Mouse (Mus musculus) cerebellum, postnatal 10 days (tissue): ENCODE measurements around the gene Gm10722.
"Not testable (repeated sequence)": the region's sequence is repeated elsewhere in the genome, so short reads cannot be mapped to it uniquely, and the experiment has no call there.

Experiments
- DNase-seq, 2 experiments: peaks; one replicate each; pipeline ENCODE4 v3.0.0; 2021; ENCODE audit warnings: mixed read lengths in 2 of 2

Gene Gm10722

DNA sequence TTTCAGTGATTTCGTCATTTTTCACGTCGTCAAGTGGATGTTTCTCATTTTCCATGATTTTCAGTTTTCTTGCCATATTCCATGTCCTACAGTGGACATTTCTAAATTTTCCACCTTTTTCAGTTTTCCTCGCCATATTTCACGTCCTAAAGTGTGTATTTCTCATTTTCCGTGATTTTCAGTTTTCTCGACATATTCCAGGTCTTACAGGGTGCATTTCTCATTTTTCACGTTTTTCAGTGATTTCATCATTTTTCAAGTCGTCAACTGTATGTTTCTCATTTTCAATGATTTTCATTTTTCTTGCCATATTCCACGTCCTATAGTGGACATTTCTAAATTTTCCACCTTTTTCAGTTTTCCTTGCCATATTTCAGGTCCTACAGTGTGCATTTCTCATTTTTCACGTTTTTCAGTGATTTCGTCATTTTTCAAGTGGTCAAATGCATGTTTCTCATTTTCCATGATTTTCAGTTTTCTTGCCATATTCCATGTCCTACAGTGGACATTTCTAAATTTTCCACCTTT is at the start of gene Gm10722:
TSS of gene Gm10722 (plus strand) at position 478 of the 528 bp plus-strand sequence.
- peak in 1 of 2 experiments; percentile 29 for DNase-seq

DNA sequence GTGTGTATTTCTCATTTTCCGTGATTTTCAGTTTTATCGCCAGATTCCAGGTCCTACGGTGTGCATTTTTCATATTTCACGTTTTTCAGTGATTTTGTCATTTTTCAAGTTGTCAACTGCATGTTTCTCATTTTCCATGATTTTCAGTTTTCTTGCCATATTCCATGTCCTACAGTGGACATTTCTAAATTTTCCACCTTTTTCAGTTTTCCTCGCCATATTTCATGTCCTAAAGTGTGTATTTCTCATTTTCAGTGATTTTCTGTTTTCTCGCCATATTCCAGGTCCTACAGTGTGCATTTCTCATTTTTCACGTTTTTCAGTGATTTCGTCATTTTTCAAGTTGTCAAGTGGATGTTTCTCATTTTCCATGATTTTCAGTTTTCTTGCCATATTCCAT is 284 bp downstream of the Gm10722 start:
- not testable (repeated sequence) for DNase-seq

DNA sequence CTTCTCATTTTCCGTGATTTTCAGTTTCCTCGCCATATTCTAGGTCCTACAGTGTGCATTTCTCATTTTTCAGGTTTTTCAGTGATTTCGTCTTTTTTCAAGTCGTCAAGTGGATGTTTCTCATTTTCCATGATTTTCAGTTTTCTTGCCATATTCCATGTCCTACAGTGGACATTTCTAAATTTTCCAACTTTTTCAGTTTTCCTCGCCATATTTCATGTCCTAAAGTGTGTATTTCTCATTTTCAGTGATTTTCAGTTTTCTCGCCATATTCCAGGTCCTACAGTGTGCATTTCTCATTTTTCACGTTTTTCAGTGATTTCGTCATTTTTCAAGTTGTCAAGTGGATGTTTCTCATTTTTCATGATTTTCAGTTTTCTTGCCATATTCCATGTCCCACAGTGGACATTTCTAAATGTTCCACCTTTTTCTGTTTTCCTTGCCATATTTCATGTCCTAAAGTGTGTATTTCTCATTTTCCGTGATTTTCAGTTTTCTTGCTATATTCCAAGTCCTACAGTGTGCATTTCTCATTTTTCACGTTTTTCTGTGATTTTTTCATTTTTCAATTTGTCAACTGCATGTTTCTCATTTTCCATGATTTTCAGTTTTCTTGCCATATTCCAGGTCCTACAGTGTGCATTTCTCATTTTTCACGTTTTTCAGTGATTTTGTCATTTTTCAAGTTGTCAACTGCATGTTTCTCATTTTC is 1.4 kb downstream of the Gm10722 start:
- peak; percentile 91 to 93 for DNase-seq

DNA sequence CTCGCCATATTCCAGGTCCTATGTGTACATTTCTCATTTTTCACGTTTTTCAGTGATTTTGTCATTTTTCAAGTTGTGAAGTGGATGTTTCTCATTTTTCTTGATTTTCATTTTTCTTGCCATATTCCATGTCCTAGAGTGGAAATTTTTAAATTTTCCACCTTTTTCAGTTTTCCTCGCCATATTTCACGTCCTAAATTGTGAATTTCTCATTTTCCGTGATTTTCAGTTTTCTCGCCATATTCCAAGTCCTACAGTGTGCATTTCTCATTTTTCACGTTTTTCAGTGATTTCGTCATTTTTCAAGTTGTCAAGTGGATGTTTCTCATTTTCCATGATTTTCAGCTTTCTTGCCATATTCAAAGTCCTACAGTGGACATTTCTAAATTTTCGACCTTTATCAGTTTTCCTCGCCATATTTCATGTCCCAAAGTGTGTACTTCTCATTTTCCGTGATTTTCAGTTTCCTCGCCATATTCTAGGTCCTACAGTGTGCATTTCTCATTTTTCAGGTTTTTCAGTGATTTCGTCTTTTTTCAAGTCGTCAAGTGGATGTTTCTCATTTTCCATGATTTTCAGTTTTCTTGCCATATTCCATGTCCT is 2.2 kb downstream of the Gm10722 start, which contains the start of gene Gm11168:
TSS of gene Gm11168 (plus strand) at position 553 of the 603 bp plus-strand sequence.
- DNase-seq, result peak; percentile 2 to 6

DNA sequence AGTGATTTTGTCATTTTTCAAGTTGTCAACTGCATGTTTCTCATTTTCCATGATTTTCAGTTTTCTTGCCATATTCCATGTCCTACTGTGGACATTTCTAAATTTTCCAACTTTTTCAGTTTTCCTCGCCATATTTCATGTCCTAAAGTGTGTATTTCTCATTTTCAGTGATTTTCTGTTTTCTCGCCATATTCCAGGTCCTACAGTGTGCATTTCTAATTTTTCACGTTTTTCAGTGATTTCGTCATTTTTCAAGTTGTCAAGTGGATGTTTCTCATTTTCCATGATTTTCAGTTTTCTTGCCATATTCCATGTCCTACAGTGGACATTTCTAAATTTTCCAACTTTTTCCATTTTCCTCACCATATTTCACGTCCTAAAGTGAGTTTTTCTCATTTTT is 5.5 kb downstream of the Gm10722 start:
- not testable (repeated sequence) for DNase-seq

DNA sequence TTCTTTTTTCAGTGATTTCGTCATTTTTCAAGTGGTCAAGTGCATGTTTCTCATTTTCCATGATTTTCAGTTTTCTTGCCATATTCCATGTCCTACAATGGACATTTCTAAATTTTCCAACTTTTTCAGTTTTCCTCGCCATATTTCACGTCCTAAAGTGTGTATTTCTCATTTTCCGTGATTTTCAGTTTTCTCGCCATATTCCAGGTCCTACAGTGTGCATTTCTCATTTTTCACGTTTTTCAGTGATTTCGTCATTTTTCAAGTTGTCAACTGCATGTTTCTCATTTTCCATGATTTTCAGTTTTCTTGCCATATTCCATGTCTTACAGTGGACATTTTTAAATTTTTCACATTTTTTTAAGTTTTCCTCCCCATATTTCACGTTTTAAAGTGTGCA is 5.9 kb downstream of the Gm10722 start:
- not testable (repeated sequence) for DNase-seq

DNA sequence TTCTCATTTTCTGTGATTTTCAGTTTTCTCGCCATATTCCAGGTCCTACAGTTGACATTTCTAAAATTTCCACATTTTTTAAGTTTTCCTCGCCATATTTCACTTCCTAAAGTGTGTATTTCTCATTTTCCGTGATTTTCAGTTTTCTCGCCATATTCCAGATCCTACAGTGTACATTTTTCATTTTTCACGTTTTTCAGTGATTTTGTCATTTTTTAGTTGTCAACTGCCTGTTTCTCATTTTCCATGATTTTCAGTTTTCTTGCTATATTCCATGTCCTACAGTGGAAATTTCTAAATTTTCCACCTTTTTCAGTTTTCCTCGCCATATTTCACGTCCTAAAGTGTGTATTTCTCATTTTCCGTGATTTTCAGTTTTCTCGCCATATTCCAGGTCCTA is 6.5 kb downstream of the Gm10722 start:
- DNase-seq, result not testable (repeated sequence)

DNA sequence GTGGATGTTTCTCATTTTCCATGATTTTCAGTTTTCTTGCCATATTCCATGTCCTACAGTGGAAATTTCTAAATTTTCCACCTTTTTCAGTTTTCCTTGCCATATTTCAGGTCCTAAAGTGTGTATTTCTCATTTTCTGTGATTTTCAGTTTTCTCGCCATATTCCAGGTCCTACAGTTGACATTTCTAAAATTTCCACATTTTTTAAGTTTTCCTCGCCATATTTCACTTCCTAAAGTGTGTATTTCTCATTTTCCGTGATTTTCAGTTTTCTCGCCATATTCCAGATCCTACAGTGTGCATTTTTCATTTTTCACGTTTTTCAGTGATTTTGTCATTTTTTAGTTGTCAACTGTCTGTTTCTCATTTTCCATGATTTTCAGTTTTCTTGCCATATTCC is 8.6 kb downstream of the Gm10722 start:
- not testable (repeated sequence) for DNase-seq

DNA sequence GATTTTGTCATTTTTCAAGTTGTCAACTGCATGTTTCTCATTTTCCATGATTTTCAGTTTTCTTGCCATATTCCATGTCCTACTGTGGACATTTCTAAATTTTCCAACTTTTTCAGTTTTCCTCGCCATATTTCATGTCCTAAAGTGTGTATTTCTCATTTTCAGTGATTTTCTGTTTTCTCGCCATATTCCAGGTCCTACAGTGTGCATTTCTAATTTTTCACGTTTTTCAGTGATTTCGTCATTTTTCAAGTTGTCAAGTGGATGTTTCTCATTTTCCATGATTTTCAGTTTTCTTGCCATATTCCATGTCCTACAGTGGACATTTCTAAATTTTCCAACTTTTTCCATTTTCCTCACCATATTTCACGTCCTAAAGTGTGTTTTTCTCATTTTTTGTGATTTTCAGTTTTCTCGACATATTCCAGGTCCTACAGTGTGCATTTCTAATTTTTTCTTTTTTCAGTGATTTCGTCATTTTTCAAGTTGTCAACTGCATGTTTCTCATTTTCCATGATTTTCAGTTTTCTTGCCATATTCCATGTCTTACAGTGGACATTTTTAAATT is 11.4 kb downstream of the Gm10722 start:
- DNase-seq, result not testable (repeated sequence)

DNA sequence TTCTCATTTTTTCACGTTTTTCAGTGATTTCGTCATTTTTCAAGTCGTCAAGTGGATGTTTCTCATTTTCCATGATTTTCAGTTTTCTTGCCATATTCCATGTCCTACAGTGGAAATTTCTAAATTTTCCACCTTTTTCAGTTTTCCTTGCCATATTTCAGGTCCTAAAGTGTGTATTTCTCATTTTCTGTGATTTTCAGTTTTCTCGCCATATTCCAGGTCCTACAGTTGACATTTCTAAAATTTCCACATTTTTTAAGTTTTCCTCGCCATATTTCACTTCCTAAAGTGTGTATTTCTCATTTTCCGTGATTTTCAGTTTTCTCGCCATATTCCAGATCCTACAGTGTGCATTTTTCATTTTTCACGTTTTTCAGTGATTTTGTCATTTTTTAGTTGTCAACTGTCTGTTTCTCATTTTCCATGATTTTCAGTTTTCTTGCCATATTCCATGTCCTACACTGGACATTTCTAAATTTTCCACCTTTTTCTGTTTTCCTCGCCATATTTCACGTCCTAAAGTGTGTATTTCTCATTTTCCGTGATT is 12.1 kb downstream of the Gm10722 start, which contains the start of gene Gm10721:
TSS of gene Gm10721 (plus strand) at position 408 of the 547 bp plus-strand sequence.
- not testable (repeated sequence) for DNase-seq

DNA sequence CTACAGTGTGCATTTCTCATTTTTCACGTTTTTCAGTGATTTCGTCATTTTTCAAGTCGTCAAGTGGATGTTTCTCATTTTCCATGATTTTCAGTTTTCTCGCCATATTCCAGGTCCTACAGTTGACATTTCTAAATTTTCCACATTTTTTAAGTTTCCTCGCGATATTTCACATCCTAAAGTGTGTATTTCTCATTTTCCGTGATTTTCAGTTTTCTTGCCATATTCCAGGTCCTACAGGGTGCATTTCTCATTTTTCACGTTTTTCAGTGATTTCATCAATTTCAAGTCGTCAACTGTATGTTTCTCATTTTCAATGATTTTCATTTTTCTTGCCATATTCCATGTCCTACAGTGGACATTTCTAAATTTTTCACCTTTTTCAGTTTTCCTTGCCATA is 14.6 kb downstream of the Gm10722 start, which contains the start of gene Gm10720:
TSS of gene Gm10720 (plus strand) at position 301 of the 400 bp plus-strand sequence.
- DNase-seq, result not testable (repeated sequence)

DNA sequence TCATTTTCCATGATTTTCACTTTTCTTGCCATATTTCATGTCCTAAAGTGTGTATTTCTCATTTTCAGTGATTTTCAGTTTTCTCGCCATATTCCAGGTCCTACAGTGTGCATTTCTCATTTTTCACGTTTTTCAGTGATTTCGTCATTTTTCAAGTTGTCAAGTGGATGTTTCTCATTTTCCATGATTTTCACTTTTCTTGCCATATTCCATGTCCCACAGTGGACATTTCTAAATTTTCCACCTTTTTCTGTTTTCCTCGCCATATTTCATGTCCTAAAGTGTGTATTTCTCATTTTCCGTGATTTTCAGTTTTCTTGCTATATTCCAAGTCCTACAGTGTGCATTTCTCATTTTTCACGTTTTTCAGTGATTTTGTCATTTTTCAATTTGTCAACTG is 15.2 kb downstream of the Gm10722 start:
- DNase-seq, result peak; percentile 1 to 3

DNA sequence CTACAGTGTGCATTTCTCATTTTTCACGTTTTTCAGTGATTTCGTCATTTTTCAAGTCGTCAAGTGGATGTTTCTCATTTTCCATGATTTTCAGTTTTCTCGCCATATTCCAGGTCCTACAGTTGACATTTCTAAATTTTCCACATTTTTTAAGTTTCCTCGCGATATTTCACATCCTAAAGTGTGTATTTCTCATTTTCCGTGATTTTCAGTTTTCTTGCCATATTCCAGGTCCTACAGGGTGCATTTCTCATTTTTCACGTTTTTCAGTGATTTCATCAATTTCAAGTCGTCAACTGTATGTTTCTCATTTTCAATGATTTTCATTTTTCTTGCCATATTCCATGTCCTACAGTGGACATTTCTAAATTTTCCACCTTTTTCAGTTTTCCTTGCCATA is 16.4 kb downstream of the Gm10722 start, which contains the start of gene Gm10719:
TSS of gene Gm10719 (plus strand) at position 301 of the 400 bp plus-strand sequence.
- not testable (repeated sequence) for DNase-seq

DNA sequence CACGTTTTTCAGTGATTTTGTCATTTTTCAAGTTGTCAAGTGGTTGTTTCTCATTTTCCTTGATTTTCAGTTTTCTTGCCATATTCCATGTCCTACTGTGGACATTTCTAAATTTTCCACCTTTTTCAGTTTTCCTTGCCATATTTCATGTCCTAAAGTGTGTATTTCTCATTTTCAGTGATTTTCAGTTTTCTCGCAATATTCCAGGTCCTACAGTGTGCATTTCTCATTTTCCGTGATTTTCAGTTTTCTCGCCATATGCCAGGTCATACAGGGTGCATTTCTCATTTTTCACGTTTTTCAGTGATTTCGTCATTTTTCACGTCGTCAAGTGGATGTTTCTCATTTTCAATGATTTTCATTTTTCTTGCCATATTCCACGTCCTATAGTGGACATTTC is 18.2 kb downstream of the Gm10722 start:
- peak; percentile 61 to 99 for DNase-seq

DNA sequence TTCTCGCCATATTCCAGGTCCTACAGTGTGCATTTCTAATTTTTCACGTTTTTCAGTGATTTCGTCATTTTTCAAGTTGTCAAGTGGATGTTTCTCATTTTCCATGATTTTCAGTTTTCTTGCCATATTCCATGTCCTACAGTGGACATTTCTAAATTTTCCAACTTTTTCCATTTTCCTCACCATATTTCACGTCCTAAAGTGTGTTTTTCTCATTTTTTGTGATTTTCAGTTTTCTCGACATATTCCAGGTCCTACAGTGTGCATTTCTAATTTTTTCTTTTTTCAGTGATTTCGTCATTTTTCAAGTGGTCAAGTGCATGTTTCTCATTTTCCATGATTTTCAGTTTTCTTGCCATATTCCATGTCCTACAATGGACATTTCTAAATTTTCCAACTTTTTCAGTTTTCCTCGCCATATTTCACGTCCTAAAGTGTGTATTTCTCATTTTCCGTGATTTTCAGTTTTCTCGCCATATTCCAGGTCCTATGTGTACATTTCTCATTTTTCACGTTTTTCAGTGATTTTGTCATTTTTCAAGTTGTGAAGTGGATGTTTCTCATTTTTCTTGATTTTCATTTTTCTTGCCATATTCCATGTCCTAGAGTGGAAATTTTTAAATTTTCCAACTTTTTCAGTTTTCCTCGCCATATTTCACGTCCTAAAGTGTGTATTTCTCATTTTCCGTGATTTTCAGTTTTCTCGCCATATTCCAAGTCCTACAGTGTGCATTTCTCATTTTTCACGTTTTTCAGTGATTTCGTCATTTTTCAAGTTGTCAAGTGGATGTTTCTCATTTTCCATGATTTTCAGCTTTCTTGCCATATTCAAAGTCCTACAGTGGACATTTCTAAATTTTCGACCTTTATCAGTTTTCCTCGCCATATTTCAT is 19.4 kb downstream of the Gm10722 start:
- DNase-seq, result peak; percentile 58 to 66

DNA sequence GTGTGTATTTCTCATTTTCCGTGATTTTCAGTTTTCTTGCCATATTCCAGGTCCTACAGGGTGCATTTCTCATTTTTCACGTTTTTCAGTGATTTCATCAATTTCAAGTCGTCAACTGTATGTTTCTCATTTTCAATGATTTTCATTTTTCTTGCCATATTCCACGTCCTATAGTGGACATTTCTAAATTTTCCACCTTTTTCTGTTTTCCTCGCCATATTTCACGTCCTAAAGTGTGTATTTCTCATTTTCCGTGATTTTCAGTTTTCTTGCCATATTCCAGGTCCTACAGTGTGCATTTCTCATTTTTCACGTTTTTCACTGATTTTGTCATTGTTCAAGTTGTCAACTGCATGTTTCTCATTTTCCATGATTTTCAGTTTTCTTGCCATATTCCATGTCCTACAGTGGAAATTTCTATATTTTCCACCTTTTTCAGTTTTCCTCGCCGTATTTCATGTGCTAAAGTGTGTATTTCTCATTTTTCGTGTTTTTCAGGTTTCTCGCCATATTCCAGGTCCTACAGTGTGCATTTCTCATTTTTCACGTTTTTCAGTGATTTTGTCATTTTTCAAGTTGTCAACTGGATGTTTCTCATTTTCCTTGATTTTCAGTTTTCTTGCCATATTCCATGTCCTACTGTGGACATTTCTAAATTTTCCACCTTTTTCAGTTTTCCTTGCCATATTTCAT is 21.7 kb downstream of the Gm10722 start:
- not testable (repeated sequence) for DNase-seq

DNA sequence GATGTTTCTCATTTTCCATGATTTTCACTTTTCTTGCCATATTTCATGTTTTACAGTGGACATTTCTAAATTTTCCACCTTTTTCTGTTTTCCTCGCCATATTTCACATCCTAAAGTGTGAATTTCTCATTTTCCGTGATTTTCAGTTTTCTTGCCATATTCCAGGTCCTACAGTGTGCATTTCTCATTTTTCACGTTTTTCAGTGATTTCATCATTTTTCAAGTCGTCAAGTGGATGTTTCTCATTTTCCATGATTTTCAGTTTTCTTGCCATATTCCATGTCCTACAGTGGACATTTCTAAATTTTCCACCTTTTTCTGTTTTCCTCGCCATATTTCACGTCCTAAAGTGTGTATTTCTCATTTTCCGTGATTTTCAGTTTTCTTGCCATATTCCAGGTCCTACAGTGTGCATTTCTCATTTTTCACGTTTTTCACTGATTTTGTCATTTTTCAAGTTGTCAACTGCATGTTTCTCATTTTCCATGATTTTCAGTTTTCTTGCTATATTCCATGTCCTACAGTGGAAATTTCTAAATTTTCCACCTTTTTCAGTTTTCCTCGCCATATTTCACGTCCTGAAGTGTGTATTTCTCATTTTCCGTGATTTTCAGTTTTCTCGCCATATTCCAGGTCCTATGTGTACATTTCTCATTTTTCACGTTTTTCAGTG is 22.7 kb downstream of the Gm10722 start, which contains the start of gene Gm10718:
TSS of gene Gm10718 (plus strand) at position 236 of the 673 bp plus-strand sequence.
- peak; percentile 2 to 8 for DNase-seq

DNA sequence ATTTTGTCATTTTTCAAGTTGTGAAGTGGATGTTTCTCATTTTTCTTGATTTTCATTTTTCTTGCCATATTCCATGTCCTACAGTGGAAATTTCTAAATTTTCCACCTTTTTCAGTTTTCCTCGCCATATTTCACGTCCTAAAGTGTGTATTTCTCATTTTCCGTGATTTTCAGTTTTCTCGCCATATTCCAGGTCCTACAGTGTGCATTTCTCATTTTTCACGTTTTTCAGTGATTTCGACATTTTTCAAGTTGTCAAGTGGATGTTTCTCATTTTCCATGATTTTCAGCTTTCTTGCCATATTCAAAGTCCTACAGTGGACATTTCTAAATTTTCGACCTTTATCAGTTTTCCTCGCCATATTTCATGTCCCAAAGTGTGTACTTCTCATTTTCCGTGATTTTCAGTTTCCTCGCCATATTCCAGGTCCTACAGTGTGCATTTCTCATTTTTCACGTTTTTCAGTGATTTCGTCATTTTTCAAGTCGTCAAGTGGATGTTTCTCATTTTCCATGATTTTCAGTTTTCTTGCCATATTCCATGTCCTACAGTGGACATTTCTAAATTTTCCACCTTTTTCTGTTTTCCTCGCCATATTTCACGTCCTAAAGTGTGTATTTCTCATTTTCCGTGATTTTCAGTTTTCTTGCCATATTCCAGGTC is 23.4 kb downstream of the Gm10722 start:
- not testable (repeated sequence) for DNase-seq

DNA sequence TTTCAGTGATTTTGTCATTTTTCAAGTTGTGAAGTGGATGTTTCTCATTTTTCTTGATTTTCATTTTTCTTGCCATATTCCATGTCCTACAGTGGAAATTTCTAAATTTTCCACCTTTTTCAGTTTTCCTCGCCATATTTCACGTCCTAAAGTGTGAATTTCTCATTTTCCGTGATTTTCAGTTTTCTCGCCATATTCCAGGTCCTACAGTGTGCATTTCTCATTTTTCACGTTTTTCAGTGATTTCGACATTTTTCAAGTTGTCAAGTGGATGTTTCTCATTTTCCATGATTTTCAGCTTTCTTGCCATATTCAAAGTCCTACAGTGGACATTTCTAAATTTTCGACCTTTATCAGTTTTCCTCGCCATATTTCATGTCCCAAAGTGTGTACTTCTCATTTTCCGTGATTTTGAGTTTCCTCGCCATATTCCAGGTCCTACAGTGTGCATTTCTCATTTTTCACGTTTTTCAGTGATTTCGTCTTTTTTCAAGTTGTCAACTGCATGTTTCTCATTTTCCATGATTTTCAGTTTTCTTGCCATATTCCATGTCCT is 24.3 kb downstream of the Gm10722 start, which contains the start of gene Gm10717:
TSS of gene Gm10717 (plus strand) at position 506 of the 556 bp plus-strand sequence.
- DNase-seq, result not testable (repeated sequence)
